Mouse (Mus musculus) left cerebral cortex, postnatal 14 days (tissue): ENCODE measurements around the gene Unc13a. TPM values are rescaled to one million over a fixed set of nuclear protein-coding genes. Genes with fewer than 3 reads are reported as not detected.

Source experiments
- DNase-seq, 2 experiments: peaks; one replicate each; pipeline ENCODE4 v3.0.0; 2021 to 2022; ENCODE audit warnings: low spot score in 2 of 2, mixed read lengths in 1 of 2
- intact Hi-C: fragments of 180-260 bp; cut with DNase I; formaldehyde crosslinking; loops from one replicate; pipeline ENCODE4 v1.15.1; 2025
- total RNA-seq, 2 experiments: library from RNA; stranded (reverse); gene quantifications; 2 replicates each; pipeline ENCODE4 v1.2.3; 2021

Gene Unc13a
- total RNA-seq, 2 experiments from 2014 or later, result 299 to 337 TPM

DNA sequence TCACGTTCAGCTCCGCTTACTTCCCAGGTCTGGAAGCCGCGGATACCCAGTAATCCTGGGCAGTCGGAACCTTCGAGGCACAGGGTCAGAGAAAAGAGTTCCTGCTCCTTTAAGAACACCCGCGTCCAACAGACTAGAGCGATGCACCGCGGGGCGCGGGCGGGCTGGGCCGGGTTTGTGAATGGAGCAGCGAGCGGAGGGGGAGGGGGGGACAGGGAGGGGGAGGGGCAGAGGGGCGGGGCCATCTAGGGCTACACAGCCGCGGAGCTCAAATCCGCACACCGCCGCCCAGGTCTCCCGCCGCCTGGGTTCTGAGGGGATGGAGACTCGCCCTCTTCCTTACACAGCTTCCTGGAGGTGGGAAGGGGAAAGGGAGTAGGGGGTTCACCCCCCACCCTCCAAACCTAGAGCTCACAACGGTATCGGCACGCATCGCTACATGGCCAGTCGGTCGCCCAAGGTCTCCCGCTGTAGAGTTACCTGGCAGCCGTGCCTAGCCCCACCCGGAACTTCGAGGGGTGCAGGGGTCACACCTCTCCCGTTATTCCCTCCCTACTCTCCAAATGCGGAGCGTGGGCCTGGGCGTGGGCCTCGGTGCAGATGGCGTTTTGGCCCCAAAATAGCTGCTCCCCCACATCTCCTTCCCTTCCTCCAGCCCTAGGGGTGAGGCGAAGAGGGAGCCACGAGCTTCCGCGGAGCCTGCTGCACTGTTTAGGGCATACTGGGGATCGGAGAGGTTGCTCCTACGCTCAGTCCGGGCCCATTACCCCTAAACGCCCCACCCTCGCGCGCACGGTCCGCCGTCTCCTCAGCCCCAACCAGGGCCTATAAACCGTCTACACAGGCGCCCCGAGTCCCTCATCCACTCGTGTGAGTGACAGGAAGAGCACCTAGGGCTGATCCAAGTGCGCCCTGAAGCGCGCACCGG lies 672 bp downstream of the Unc13a start:
- intact Hi-C loops, result loop anchor here (5.0 kb wide), 1 partner anchor 51 kb away; no protein-coding TSS in a partner anchor

DNA sequence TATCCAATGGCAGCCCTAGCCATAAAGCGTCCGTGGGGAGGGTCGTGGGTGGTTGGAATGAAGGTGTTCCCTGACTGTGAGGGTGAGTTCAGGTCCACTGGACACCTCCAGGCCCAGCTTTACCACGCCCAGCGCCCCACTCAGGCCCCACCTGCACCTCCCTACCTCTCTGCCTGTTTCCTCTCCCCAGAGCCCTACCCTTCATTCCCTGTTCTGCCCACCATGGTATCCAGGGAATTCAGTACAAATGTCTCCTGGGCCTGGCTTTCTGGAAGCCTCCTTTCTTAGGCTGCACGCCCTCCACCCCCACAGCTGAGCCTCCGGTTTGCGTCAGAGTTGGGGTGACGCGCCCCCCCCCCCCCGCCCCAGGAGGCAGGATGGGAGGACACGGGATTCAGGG lies 1.4 kb downstream of the Unc13a start:
- intact Hi-C loops, result loop anchor here (5.0 kb wide), 1 partner anchor 52 kb away; no protein-coding TSS in a partner anchor
- peak in 1 of 2 experiments; percentile 54 for DNase-seq

More for the DNA sequence above, 672 bp downstream of the Unc13a start:
- DNase-seq, result peak; percentile 71 to 82

DNA sequence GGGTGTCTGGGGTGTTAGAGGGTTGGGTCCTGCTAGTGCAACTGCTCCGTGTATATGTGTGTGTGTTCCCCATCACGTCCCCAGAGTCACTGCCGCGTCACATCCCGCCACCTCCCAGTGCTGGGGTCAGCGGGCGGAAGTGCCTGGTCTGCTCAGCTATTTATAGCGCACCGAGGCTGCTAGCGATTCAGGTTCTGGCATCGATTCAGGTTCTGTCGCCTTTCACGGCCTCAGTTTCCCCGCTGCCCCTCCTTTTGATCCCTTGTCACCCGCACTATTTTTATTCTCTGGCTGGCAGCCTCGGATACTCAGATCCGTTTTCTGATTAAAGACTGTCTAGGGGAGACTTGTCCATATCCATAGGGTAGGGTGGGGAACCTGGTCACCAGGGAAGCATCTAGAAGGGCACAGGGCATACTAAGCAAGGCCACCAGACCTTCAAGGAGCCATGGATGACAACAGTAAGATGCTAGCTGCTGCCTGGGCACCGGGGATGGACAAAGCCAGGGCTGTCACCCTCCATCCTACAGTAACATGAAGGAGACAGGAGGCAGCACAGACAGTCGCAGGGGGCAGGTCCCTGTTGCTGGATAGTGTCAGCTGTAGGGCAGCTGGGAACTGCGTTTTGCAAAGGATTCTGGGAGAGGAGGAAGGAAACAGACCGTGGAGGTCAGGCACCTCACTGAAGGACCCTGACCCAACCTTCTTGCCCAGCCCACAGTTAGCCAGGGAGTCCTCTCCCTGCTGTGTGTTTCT lies 3.2 kb downstream of the Unc13a start:
- intact Hi-C loops, result no loop called here
- peak in 1 of 2 experiments; percentile 39 for DNase-seq

DNA sequence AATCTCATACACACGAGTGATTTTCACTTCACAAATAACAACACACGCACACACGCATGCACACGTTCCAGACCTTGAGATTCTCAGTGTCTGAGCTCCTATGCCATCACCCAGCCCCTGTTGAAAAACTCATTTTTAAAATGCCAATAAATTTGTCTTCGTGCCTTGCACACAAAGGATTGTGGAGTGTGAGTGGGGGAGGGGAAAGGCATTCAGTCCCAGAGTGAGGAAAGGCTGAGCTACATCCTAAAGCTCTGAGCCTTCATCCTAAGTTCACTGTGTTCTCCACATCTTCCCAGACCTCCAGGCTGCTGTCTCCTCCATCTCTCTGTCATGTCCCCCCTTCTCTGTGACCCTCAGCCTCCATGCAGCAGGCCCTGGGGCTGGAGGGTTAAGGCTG lies 4.3 kb downstream of the Unc13a start:
- no peak for DNase-seq
- intact Hi-C loops, result no loop called here

DNA sequence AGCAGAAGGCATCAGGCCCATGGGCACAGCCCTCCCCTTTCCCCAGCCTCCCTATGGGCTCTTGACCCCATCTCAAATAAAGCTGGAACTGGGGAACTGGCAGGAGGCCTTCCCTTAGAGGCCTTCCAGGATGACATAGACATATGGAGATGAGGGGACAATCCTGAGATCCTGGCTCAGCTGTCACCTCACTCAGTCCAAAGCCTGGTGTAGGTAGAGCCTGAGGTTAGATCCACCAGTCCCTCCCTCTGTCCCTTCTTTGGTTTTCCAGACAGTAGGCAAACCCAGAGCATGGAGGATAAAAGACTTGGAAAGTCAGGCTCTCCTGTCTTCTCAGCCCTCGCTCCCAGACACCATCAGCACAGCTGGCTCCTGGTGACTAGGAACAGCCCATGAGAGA lies 4.7 kb downstream of the Unc13a start:
- intact Hi-C loops, result no loop called here
- no peak for DNase-seq

DNA sequence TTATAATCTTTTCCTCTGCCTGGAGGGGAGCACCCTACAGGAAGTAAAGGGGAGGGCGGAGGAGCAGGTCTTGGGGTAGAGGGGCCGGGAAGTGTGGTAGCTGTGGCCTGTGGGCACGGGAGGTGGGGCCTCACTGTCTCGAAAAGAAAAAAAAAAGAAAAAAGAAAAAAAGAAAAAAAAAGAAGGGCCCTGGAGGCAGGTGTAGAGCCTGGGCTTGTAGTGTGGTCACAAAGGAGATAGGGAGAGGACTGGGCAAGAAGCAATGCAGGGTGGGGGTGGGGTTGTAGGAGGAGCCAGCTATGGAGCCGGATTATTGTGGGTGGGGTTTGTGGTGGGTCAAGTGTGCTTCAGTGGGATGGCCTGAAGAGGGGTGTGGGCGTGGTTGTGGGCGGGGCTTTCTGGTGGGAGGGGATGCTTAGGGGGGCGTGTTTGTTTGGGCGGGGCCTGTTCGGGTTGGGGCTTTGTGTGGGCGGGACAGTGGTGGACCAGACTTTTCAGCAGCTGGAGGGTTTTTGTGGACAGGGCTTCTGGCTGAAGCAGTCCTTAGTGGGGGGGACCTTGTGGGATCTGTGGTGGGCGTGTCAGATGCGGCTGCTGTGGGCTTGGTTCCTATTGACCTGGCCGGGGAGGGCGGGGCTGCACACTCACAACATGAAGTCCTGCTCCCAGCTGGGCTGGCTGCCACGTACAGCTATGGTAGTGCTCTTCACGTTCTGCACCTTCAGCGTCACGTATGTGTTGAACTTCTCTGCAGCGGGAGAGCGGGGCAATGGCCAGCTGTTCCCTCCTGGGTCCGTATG lies 6.0 kb downstream of the Unc13a start:
- intact Hi-C loops, result no loop called here

DNA sequence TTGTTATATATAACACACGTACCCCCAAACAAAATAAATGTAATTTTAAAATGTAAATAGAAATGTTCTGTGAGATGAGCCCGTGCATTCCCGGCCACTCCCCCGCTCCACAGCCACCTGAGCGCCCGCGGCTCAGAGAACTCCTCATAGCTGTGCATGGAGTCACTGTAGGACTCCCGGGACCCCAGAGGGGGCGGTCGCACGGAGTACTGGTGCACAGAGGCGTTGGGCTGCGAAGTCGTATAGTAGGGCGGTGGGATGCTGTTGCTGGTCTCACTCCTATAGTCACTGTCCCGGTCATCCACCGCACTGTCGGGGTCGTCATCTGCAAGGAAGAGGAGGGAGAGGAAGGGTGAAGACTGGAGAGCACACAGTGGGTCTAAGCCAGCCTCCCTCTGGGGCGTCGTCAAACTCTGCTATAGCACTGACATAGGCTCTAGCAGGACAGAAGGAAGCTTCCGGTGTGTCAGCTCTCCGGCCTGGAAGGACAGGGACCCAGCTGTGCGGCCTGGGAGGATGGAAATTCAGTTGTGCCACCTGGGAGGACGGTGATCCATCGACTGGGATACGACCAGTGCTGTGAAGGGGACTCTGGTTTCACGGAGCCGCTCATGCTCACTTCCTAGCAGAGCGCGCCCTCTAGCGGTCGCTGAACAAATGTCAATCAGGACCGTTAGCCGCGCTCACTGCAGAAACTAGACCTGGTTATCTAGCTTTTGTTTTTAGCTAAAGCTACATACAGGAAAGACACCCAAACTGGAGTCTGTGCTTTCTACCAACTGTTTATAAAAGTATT lies 11.0 kb downstream of the Unc13a start:
- intact Hi-C loops, result loop anchor here (2.0 kb wide), 1 partner anchor 100 kb away; no protein-coding TSS in a partner anchor
- peak; percentile 89 to 92 for DNase-seq

More for the DNA sequence above, 6.0 kb downstream of the Unc13a start:
- DNase-seq, result no peak

DNA sequence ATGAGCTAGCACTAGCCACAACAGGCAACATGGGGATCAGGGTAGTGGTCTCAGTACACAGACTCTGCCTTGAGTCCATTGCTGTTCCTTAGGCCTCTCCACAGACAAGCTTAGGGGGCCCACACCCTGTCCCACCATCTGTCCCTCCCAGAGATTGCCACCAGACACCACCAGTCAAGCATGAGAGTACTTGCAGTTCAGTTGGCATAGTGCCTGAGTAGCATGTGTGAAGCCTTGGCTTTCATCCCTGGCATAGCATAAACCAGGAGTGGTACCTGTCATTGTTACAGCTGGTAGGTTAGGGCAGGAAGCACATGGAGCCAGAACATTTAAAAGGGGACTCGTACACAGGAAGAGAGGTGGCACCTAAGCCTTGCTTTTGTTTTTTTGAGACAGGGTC lies 11.8 kb downstream of the Unc13a start:
- intact Hi-C loops, result loop anchor here (2.0 kb wide), 1 partner anchor 99 kb away; no protein-coding TSS in a partner anchor
- DNase-seq, result no peak

DNA sequence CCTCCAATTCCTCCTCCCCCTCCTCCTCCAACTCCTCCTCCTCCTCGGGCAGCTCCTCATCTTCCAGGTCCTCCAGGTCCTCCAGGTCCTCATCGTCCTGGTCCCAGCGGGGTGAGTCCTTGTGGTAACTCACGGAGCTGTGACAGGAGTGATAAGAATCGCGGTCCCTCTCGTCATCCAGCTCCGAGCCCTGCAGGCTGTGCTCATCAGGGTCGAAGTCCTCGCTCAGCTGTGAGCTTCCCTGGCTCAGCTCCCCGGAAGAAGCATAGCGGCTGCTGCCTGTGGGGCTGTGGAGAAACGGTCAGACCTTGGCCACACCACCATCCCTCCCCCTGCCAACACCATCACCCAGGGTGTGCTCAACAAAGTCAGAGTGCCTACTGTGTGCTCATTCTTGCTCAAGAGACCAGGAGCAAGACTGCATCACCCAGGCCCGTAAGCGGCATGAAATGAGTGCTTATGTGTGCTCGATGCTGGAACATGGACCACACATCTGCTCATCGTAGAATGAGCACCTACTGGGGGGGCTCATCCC lies 13.0 kb downstream of the Unc13a start:
- intact Hi-C loops, result no loop called here
- DNase-seq, result no peak

DNA sequence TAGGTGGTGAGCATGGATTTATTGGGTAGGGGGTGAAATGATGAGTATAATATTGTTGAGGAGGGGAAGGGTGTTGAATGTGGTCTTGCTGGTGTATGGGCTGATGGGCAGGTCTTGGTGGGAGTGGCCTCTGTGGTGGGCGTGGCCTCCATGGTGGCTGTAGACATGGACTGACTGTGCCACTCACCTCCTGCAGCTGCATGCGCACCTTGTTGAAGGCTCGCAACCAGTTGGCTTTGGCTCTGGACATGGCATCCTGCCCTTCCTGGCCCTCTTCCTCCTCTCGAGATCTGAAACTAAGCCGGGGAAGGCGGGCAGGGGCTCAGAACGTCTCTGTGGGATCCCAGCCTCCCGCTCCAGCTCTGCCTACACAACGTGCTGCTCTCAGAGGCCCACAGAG lies 13.7 kb downstream of the Unc13a start:
- intact Hi-C loops, result no loop called here

DNA sequence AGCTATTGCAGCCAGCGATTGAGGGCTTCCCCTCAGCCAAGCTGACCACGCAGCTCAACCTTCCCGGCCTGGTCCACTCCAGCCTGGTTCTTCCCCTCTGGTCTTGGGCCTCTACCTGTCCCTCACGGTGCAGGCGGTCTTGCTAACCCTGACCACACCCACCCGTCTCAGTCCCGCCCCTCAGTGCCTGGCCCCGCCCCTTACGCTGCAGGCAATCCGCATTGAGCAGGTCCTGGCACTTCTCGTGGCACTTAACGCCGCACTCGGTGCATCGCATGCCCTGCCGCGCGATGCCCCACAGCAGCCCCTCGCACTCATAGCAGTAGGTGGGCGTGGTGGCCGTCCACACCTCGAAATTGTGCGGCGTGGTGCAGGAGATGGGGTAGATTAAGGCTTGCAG lies 17.0 kb downstream of the Unc13a start:
- no peak for DNase-seq
- intact Hi-C loops, result no loop called here

More for the DNA sequence above, 13.7 kb downstream of the Unc13a start:
- no peak for DNase-seq

DNA sequence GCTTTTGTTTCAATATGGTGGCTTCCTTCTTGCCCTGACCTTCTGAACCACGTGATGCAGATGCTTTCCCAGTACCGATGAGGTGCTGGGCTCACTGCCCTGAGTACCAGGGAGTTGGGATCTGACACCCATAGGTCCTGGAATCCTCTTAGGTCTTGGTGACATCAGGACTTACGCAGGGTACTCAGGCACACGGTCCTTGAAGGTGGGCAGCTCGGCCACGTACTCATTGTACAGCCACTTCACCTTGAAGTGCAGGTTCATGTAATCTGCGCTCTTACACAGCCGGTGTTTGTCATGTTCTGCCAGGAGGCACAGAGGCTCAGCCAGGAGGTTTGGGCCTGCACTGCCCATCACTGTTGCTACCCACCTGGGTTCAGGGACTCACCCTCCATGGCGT lies 26.0 kb downstream of the Unc13a start:
- intact Hi-C loops, result no loop called here
- no peak for DNase-seq

DNA sequence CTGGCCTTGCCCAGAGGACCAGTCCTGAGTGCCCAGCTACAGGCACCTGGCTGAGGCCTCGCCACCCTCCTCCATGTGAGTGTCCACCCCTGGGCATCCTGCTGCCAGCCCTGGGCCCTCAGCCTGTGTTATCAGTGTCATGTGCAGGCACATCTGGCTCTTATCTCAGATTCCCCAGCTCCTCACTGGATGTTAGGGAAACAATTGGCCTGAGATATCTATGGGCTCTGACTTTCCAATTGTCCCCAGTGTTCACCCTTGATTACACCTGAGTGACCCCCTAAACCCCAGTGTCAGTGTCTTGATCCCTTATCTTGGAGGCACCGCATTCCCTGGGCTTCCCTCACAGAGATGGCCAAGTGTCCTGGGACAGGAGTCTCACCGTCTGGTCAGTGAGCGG lies 32.2 kb downstream of the Unc13a start:
- intact Hi-C loops, result no loop called here
- DNase-seq, result no peak

DNA sequence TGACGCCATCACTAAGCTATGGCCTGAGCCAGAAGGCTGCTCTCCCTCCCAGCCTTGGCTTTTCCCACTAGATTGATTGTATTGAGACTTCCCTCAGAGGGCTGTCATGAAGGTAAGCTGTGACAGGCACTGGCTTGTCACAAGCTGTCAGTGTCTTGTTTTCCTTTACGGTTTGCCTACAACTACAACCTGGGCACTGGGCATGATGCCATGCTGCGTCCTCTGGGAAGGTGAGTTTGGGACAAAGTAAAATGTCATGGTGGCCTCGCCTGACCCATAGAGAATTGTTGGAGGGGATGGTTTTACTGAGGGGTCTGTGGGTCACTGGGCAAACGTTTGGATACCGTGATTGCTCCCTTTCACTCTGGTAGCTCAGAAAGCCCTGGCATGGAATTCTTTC lies 33.2 kb downstream of the Unc13a start:
- intact Hi-C loops, result no loop called here
- DNase-seq, result no peak

DNA sequence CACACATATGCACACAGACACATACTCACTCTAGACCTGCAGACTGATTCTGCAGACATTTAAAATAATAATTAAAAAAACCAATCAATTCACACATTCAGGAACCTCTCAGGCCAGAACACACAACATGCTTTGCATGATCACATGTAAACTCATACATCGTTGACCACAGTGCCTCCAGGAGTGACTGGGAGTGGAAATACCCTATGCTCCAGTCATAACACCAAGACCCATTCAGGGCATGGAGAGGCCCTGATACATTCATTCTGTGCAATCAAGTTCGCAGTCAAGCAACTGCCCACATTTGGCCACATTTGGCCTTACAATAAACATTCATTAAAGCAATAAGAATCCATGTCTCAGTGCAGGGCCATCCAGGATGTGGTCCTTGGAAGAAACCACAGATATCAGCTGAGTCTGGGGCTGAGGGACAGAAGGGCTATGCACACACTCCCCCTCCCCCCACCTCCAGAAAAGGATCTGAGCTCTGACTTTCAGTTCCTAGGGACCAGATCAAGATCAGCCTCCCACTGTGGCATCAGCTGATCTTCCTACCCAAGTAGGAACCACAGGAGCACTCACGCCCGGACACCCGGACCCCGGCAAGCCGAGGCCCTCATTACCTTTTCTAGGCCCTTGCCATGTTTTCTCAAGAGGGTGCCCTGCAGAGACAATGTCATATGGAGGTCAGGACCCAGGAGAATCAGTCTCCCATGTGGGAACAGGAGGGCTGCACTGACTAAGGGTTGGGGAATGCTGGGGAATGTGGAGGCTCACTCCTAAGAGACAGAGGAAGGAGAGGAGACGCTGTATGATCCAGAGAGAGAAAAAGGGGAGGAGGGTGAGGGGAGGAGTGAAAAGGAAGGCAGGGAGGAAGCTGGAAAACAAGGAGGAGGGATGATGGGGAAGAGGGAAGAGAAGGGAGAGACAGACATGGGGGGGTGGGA lies 34.1 kb downstream of the Unc13a start:
- intact Hi-C loops, result no loop called here
- DNase-seq, result no peak

DNA sequence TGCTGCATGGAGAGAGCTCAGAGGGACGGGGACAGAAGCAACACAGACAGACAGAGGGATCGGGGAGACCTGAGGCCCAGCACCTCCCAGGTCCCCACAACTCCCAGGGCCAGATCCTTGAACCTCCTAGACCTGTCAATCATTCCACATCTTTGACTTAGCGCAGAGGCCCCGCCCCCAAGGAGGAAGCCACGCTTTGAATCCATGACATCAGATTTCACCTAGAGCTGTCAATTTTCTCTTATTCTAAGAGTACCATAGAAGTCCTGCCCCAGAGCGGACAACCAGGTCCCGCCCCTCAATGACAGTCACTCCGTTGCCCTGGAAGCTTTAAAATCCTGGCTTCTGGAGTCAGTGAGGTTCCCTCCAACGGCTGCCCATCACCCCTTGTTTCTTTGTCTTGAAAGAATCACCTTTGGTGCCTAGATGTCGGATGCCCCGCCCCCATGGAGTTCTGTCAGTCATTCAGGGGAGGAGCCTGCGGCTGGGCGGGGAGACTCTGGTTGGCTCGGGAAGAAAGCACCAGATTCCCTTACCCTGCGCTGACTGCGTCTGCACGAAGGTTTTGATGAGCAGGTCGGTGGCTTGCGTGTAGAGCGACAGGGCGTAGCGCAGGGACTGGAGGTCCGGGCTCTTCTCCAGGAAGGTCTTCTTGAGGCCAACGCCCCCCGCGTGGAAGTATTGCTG lies 37.4 kb downstream of the Unc13a start:
- DNase-seq, result no peak

DNA sequence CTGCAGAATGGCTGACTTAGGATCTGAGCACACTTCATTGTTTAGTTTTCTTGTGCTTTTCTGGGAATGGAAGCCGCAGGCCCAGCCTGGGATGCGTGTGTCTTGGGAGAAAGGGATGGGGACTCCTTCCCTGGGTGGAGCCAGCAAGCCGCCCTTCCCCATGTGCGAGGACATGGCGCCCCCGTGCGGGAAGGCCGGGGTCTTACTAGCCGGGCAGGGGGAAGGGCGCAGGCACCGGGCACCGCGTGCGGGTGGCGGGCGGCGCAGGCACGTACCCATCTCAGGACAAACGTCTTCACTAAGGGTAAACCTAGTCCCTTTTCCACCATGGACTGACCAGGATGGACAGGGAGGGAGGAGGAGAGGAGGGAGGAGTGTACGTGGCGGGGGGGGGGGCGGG lies 38.4 kb downstream of the Unc13a start:
- intact Hi-C loops, result no loop called here
- DNase-seq, result no peak

More for the DNA sequence above, 37.4 kb downstream of the Unc13a start:
- intact Hi-C loops, result no loop called here
